24 mouse cellular contexts compared by ENCODE assay signal in the genomic region with DNA sequence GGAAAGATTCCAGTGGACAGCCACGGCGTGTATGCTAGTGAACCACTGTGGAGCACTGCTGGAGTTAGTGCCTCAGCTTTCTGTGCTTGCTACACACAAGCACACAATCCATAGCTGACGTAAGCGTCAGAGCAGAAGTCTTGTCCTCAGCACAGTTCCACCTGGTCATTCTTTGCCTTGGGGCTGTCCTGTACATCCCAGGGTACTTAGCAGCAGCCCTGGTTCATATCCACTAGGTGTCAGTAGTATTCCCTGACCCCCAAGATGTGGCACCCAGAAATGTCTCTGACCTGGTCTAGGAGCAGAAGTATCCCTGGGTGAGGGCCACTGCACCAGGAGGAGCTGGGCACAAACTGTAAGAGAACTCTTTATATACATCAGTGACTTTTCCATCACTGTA. TPM values are rescaled to one million over a fixed set of nuclear protein-coding genes. Genes with fewer than 3 reads are reported as not detected.
DNase-seq lines count a peak whose midpoint lies in the region; ATAC-seq and TF ChIP-seq lines count a peak whose summit lies in the region.
"Had no signal": no experiment of that assay in that cellular context is flagged by ENCODE, and none has a peak within 500 bp of the region (broad histone marks: within the 10 kb centered on the region; RNA-seq: fewer than 3 reads in every experiment).

No protein-coding gene starts in this region.

- dilution Hi-C loops in CH12.LX (cut with MboI; ENCODE audit: extremely low pct_ligation_motif_present, extremely low pct_unique_long_range_greater_than_20kb, low sequenced_read_pairs) = no loop called here

- H3K36me3 ChIP-seq in embryonic facial prominence, embryonic 11.5 days (replicated peaks; ENCODE audit: control insufficient read depth, insufficient read depth, low read depth, low read length) = no peaks in the 10 kb centered on the region
- H3K36me3 ChIP-seq in embryonic facial prominence, embryonic 10.5 days (replicated peaks) = no peaks in the 10 kb centered on the region
- peaks cover 0 to 2% of the 10 kb centered on the region in 2 experiments for H3K36me3 ChIP-seq in CH12.LX (replicated peaks in 1 of 2; ENCODE audit: control insufficient read depth in 1 of 2, insufficient read depth in 1 of 2, low read length in 1 of 2)
- H3K36me3 ChIP-seq in liver, postnatal 0 days (replicated peaks; ENCODE audit: insufficient read depth, low read length) = no peaks in the 10 kb centered on the region
- H3K36me3 ChIP-seq: embryonic facial prominence, embryonic 13.5 days; forebrain, embryonic 12.5 days; heart, embryonic 10.5 days; neural tube, embryonic 15.5 days had no signal

- no peaks in the 10 kb centered on the region for H3K4me1 ChIP-seq in embryonic facial prominence, embryonic 11.5 days (ENCODE audit: control insufficient read depth, insufficient read depth, low read length)
- H3K4me1 ChIP-seq in embryonic facial prominence, embryonic 10.5 days = peaks cover 14% of the 10 kb centered on the region
- 0 out of 4 replicates have a peak, but pooled peaks cover 0 to 3% of the 10 kb centered on the region in 2 experiments for H3K4me1 ChIP-seq in CH12.LX (ENCODE audit: control insufficient read depth in 1 of 2, insufficient read depth in 2 of 2)
- no peaks in the 10 kb centered on the region for H3K4me1 ChIP-seq in liver, postnatal 0 days (ENCODE audit: insufficient read depth)

- no peak for TF ChIP-seq EP300 in CH12.LX (IDR thresholded peaks at IDR 0.05; ENCODE audit: low read length)
- no peak for TF ChIP-seq EP300 in liver, postnatal 0 days (IDR thresholded peaks at IDR 0.05; ENCODE audit: low read depth)

- H3K27ac ChIP-seq in embryonic facial prominence, embryonic 11.5 days (replicated peaks; ENCODE audit: low read depth, low read length) = no peak overlapping the region
- no peak overlapping the region for H3K27ac ChIP-seq in embryonic facial prominence, embryonic 10.5 days (replicated peaks)
- no peak overlapping the region for H3K27ac ChIP-seq in left cerebral cortex, adult 2 months
- H3K27ac ChIP-seq in CH12.LX (ENCODE audit: insufficient read depth, low read depth) = no peak overlapping the region
- no peak overlapping the region for H3K27ac ChIP-seq in liver, postnatal 0 days (ENCODE audit: low read depth)
- H3K27ac ChIP-seq: embryonic facial prominence, embryonic 13.5 days; forebrain, embryonic 12.5 days; heart, embryonic 10.5 days; macrophage; neural tube, embryonic 15.5 days had no signal

- in situ Hi-C loops in CH12.LX (cut with MboI; ENCODE audit: low pct_ligation_motif_present, low pct_unique_long_range_greater_than_20kb, low sequenced_read_pairs) = no loop called here

- no peak for TF ChIP-seq POLR2A in CH12.LX (IDR thresholded peaks at IDR 0.05; ENCODE audit: low read depth, low read length)

- WGBS in embryonic facial prominence, embryonic 11.5 days = 96% methylated on average over 4 of the region's 4 CpGs
- 94% methylated on average over 4 of the region's 4 CpGs for WGBS in embryonic facial prominence, embryonic 10.5 days
- 87% methylated on average over 4 of the region's 4 CpGs for WGBS in liver, postnatal 0 days (ENCODE audit: insufficient replicate concordance)

- no peak for DNase-seq in embryonic facial prominence, embryonic 11.5 days (ENCODE audit: low spot score)
- DNase-seq in embryonic facial prominence, embryonic 10.5 days (ENCODE audit: low spot score) = no peak
- DNase-seq in left cerebral cortex, adult 2 months (ENCODE audit: extremely low spot score in 1 of 2, low spot score in 2 of 2) = no peak
- DNase-seq in left cerebral cortex, adult 11 months (ENCODE audit: low spot score) = no peak
- no peak for DNase-seq in CH12.LX (ENCODE audit: extremely low read depth)
- no peak for DNase-seq in liver, postnatal 0 days
- DNase-seq in ovary, postnatal 36 days (ENCODE audit: low spot score) = no peak
- DNase-seq in right cerebral cortex, postnatal 25 days = no peak
- DNase-seq: B cell, adult 2 months; cerebellum, postnatal 25 days; heart, postnatal 4 days; kidney, postnatal 4 days; thymus, postnatal 36 days had no signal

- no peak overlapping the region for H3K9ac ChIP-seq in embryonic facial prominence, embryonic 11.5 days (replicated peaks; ENCODE audit: low read length)
- no peak overlapping the region for H3K9ac ChIP-seq in CH12.LX (ENCODE audit: insufficient read depth, low read depth)
- H3K9ac ChIP-seq in liver, postnatal 0 days (replicated peaks) = no peak overlapping the region
- H3K9ac ChIP-seq: embryonic facial prominence, embryonic 13.5 days; forebrain, embryonic 12.5 days; neural tube, embryonic 15.5 days had no signal

- H3K27me3 ChIP-seq in embryonic facial prominence, embryonic 11.5 days (ENCODE audit: control insufficient read depth, insufficient read depth, low read length) = no peaks in the 10 kb centered on the region
- no peaks in the 10 kb centered on the region for H3K27me3 ChIP-seq in embryonic facial prominence, embryonic 10.5 days (replicated peaks; ENCODE audit: low read depth, poor library complexity, severe bottlenecking)
- no peaks in the 10 kb centered on the region for H3K27me3 ChIP-seq in CH12.LX (replicated peaks)
- no peaks in the 10 kb centered on the region for H3K27me3 ChIP-seq in liver, postnatal 0 days (ENCODE audit: insufficient read depth, low read length)
- H3K27me3 ChIP-seq: embryonic facial prominence, embryonic 13.5 days; forebrain, embryonic 12.5 days; neural tube, embryonic 15.5 days had no signal

- intact Hi-C loops in left cerebral cortex, adult 2 months (cut with DNase I) = no loop called here

- no peaks in the 10 kb centered on the region for H3K79me2 ChIP-seq in CH12.LX (replicated peaks; ENCODE audit: control insufficient read depth, extremely low read depth, insufficient read depth, poor library complexity, severe bottlenecking)

- peak; percentile 18 for TF ChIP-seq CTCF in left cerebral cortex, adult 2 months (IDR thresholded peaks at IDR 0.05)
- peak in 1 of 2 experiments; percentile 56; a peak in 3 of 4 replicates for TF ChIP-seq CTCF in CH12.LX (conservative IDR thresholded peaks at IDR 0.05 in 1 of 2, IDR thresholded peaks at IDR 0.05 in 1 of 2; ENCODE audit: low read depth in 2 of 2, low read length in 2 of 2)
- peak; percentile 54 for TF ChIP-seq CTCF in liver, postnatal 0 days (IDR thresholded peaks at IDR 0.05; ENCODE audit: low read depth)

- H3K9me3 ChIP-seq in embryonic facial prominence, embryonic 11.5 days (replicated peaks; ENCODE audit: control insufficient read depth, low read length) = no peaks in the 10 kb centered on the region
- no peaks in the 10 kb centered on the region for H3K9me3 ChIP-seq in embryonic facial prominence, embryonic 10.5 days
- H3K9me3 ChIP-seq in CH12.LX (replicated peaks; ENCODE audit: low read length) = no peaks in the 10 kb centered on the region
- no peaks in the 10 kb centered on the region for H3K9me3 ChIP-seq in liver, postnatal 0 days (ENCODE audit: low read length)
- H3K9me3 ChIP-seq: embryonic facial prominence, embryonic 13.5 days; forebrain, embryonic 12.5 days; heart, embryonic 10.5 days had no signal

- H3K4me2 ChIP-seq in embryonic facial prominence, embryonic 11.5 days (ENCODE audit: low read depth, low read length) = no peak overlapping the region
- H3K4me2 ChIP-seq in CH12.LX (ENCODE audit: insufficient read depth, low read depth, poor library complexity, severe bottlenecking) = no peak overlapping the region
- no peak overlapping the region for H3K4me2 ChIP-seq in liver, postnatal 0 days (ENCODE audit: low read depth, low read length)
- H3K4me2 ChIP-seq: embryonic facial prominence, embryonic 13.5 days; forebrain, embryonic 12.5 days; neural tube, embryonic 15.5 days had no signal

- H3K4me3 ChIP-seq in embryonic facial prominence, embryonic 11.5 days (ENCODE audit: low read depth, low read length) = no peak overlapping the region
- H3K4me3 ChIP-seq in embryonic facial prominence, embryonic 10.5 days = no peak overlapping the region
- H3K4me3 ChIP-seq in left cerebral cortex, adult 2 months = no peak overlapping the region
- H3K4me3 ChIP-seq in CH12.LX (replicated peaks in 1 of 3; ENCODE audit: low read depth in 2 of 3, low read length in 2 of 3, poor library complexity in 1 of 3) = no peak overlapping the region
- no peak overlapping the region for H3K4me3 ChIP-seq in liver, postnatal 0 days (ENCODE audit: low read depth, low read length)
- H3K4me3 ChIP-seq: embryonic facial prominence, embryonic 13.5 days; forebrain, embryonic 12.5 days; heart, embryonic 10.5 days; neural tube, embryonic 15.5 days had no signal

- TF ChIP-seq RAD21 in CH12.LX (IDR thresholded peaks at IDR 0.05; ENCODE audit: low read depth, low read length) = peak; percentile 55

- ATAC-seq in embryonic facial prominence, embryonic 11.5 days (replicated peaks; ENCODE audit: insufficient number of reproducible peaks, low FRiP score, low TSS enrichment, low read depth) = 0 out of 2 replicates have a peak, but pooled peaks have one; percentile 32
- no peak for ATAC-seq in liver, postnatal 0 days
- ATAC-seq: activated CD4-positive, CD25-positive, alpha-beta regulatory T cell, adult 4 months; intestine, embryonic 16.5 days had no signal

TF ChIP-seq in CH12.LX, 34 proteins besides CTCF, POLR2A, EP300 and RAD21:
- TF ChIP-seq SMC3 (IDR thresholded peaks at IDR 0.05; ENCODE audit: low read depth, low read length) = peak; percentile 42
- no peak for TF ChIP-seq USF1 (IDR thresholded peaks at IDR 0.05; ENCODE audit: low read depth, low read length)
TF ChIP-seq in CH12.LX: peak in this region for 1.

RNA-seq across cellular contexts. Expression of gene Rab22a, which starts 38.9 kb away (rescaled TPM):
- polyA plus RNA-seq in embryonic facial prominence, embryonic 11.5 days (2014; fragmentation: Nextera tagmentation; extraction: Ambion mirVana) = 37.7 and 40.3 TPM in 2 replicates
- 24.2 and 24.6 TPM in 2 replicates for polyA plus RNA-seq in embryonic facial prominence, embryonic 10.5 days (2016; fragmentation: Nextera tagmentation; extraction: Ambion mirVana)
- total RNA-seq in left cerebral cortex, adult 2 months (2021) = 10 to 100 TPM; 26.3 to 28.1 TPM
- total RNA-seq in CH12.LX (2012; rRNA removed) = 5.9 and 11.0 TPM in 2 replicates
- total RNA-seq in CH12.LX (2014; rRNA removed) = 7.9 and 9.3 TPM in 2 replicates
- 15.3 and 16.9 TPM in 2 replicates for polyA plus RNA-seq in CH12.LX (2012; ENCODE audit: insufficient read length, low read depth)
- 13.1 and 14.0 TPM in 2 replicates for polyA plus RNA-seq in liver, postnatal 0 days (2015; fragmentation: Nextera tagmentation; extraction: Ambion mirVana)

RNA-seq across cellular contexts. Expression of gene Ankrd60, which starts 42.5 kb away (rescaled TPM):
- polyA plus RNA-seq in embryonic facial prominence, embryonic 11.5 days (2014; fragmentation: Nextera tagmentation; extraction: Ambion mirVana) = not detected in 2 replicates
- not detected in 2 replicates for polyA plus RNA-seq in embryonic facial prominence, embryonic 10.5 days (2016; fragmentation: Nextera tagmentation; extraction: Ambion mirVana)
- total RNA-seq in left cerebral cortex, adult 2 months (2021) = not detected
- total RNA-seq in CH12.LX (2012; rRNA removed) (not detected in 2 replicates), CH12.LX (2014; rRNA removed) (not detected in 2 replicates)
- not detected in 2 replicates for polyA plus RNA-seq in CH12.LX (2012; ENCODE audit: insufficient read length, low read depth)
- not detected in 2 replicates for polyA plus RNA-seq in liver, postnatal 0 days (2015; fragmentation: Nextera tagmentation; extraction: Ambion mirVana)
- total RNA-seq: adrenal gland, postnatal 4 days; heart, postnatal 4 days; left cerebral cortex, adult 18-20 months had no signal
- polyA plus RNA-seq: activated CD4-positive, CD25-positive, alpha-beta regulatory T cell, adult 4 months; embryonic facial prominence, embryonic 13.5 days; forebrain, embryonic 12.5 days; heart, embryonic 10.5 days; intestine, embryonic 16.5 days; limb, embryonic 14.5 days; macrophage; neural tube, embryonic 15.5 days; stomach, embryonic 16.5 days had no signal
